Mouse (Mus musculus) spleen, postnatal 4 days (tissue): ENCODE measurements around the gene Dock4.
A peak's percentile ranks its signal among the peaks of the same experiment; 100 is the strongest.

Source experiments
- DNase-seq, 2 experiments: peaks; one replicate each; pipeline ENCODE4 v3.0.0; 2022; ENCODE audit warnings: low spot score in 2 of 2

Gene Dock4

GRCm38 (mm10) chr12:40508416-40508815 is 62.7 kb downstream of the Dock4 start:
- no peak for DNase-seq

GRCm38 (mm10) chr12:40511643-40512369 is 66.1 kb downstream of the Dock4 start:
- no peak for DNase-seq

- no peak for DNase-seq
Measured at GRCm38 (mm10) chr12:40512370-40512693, 66.6 kb downstream of the Dock4 start.

- DNase-seq, result no peak
Measured at GRCm38 (mm10) chr12:40512994-40513393, 67.2 kb downstream of the Dock4 start.

GRCm38 (mm10) chr12:40514021-40514420 is 68.3 kb downstream of the Dock4 start:
- no peak for DNase-seq

GRCm38 (mm10) chr12:40522468-40522867 is 76.7 kb downstream of the Dock4 start:
- DNase-seq, result no peak

GRCm38 (mm10) chr12:40523020-40523419 is 77.3 kb downstream of the Dock4 start:
- DNase-seq, result no peak

GRCm38 (mm10) chr12:40525045-40525444 is 79.3 kb downstream of the Dock4 start:
- no peak for DNase-seq

- DNase-seq, result peak in 1 of 2 experiments; percentile 23
Measured at GRCm38 (mm10) chr12:40535655-40536618, 90.2 kb downstream of the Dock4 start.

GRCm38 (mm10) chr12:40537826-40538225 is 92.1 kb downstream of the Dock4 start:
- DNase-seq, result no peak

- DNase-seq, result no peak
Measured at GRCm38 (mm10) chr12:40538318-40538717, 92.6 kb downstream of the Dock4 start.

- no peak for DNase-seq
Measured at GRCm38 (mm10) chr12:40538780-40539179, 93.0 kb downstream of the Dock4 start.

GRCm38 (mm10) chr12:40544273-40544672 is 98.5 kb downstream of the Dock4 start:
- DNase-seq, result no peak

- no peak for DNase-seq
Measured at GRCm38 (mm10) chr12:40546827-40547226, 101.1 kb downstream of the Dock4 start.

- no peak for DNase-seq
Measured at GRCm38 (mm10) chr12:40551317-40551716, 105.6 kb downstream of the Dock4 start.

GRCm38 (mm10) chr12:40552201-40552600 is 106.4 kb downstream of the Dock4 start:
- DNase-seq, result no peak

- DNase-seq, result no peak
Measured at GRCm38 (mm10) chr12:40553929-40554328, 108.2 kb downstream of the Dock4 start.

GRCm38 (mm10) chr12:40554941-40555511 is 109.3 kb downstream of the Dock4 start:
- no peak for DNase-seq

- no peak for DNase-seq
Measured at GRCm38 (mm10) chr12:40558600-40558999, 112.8 kb downstream of the Dock4 start.

GRCm38 (mm10) chr12:40559103-40559502 is 113.4 kb downstream of the Dock4 start:
- peak in 1 of 2 experiments; percentile 17 for DNase-seq

GRCm38 (mm10) chr12:40563703-40564102 is 118.0 kb downstream of the Dock4 start:
- no peak for DNase-seq

GRCm38 (mm10) chr12:40564261-40564660 is 118.5 kb downstream of the Dock4 start:
- DNase-seq, result no peak
